Mouse (Mus musculus) neural tube, embryonic 11.5 days (tissue): ENCODE measurements around the gene Psd. TPM values are rescaled to one million over a fixed set of nuclear protein-coding genes. Genes with fewer than 3 reads are reported as not detected.

Experiments
- ATAC-seq: fragments of 200-750 bp; cut with Nextera tagmentation; 2 replicates; pipeline ENCODE4 v1.8.0; 2017; ENCODE audit warnings: moderate number of reproducible peaks, mild to moderate bottlenecking, moderate TSS enrichment, moderate library complexity; ENCODE audit not compliant: insufficient read depth, low FRiP score, low TSS enrichment
- DNase-seq: peaks from one replicate; pipeline ENCODE4 v3.0.0-alpha.2; 2015; ENCODE audit warnings: low spot score
- H3K27ac ChIP-seq: fragments of 300-500 bp; sonication (generic); 2 replicates; pipeline ENCODE4 v1.5.1; 2014; ENCODE audit warnings: low read depth, mild to moderate bottlenecking, low read length
- H3K27me3 ChIP-seq: fragments of 300-500 bp; sonication (generic); 2 replicates; pipeline ENCODE4 v1.6.1; 2014; ENCODE audit warnings: mild to moderate bottlenecking, low read length, mixed read lengths; ENCODE audit not compliant: control insufficient read depth, insufficient read depth
- H3K36me3 ChIP-seq: fragments of 300-500 bp; sonication (generic); 2 replicates; pipeline ENCODE4 v1.6.1; 2014; ENCODE audit warnings: mild to moderate bottlenecking, low read length, moderate library complexity, mixed read lengths; ENCODE audit not compliant: control insufficient read depth, insufficient read depth
- H3K4me1 ChIP-seq: fragments of 300-500 bp; sonication (generic); 2 replicates; pipeline ENCODE4 v1.6.1; 2014; ENCODE audit warnings: low read length, mixed read lengths; ENCODE audit not compliant: control insufficient read depth, insufficient read depth
- H3K4me2 ChIP-seq: fragments of 300-500 bp; sonication (generic); 2 replicates; pipeline ENCODE4 v1.6.1; 2014; ENCODE audit warnings: low read depth, mild to moderate bottlenecking, moderate library complexity
- H3K4me3 ChIP-seq: fragments of 300-500 bp; sonication (generic); 2 replicates; pipeline ENCODE4 v1.5.1; 2014; ENCODE audit warnings: low read depth, low read length
- H3K9ac ChIP-seq: fragments of 300-500 bp; sonication (generic); 2 replicates; pipeline ENCODE4 v1.6.1; 2014; ENCODE audit warnings: mild to moderate bottlenecking, low read length
- H3K9me3 ChIP-seq: fragments of 300-500 bp; sonication (generic); 2 replicates; pipeline ENCODE4 v1.6.1; 2016; ENCODE audit warnings: low read length; ENCODE audit not compliant: control insufficient read depth
- WGBS: fragments of 180-500 bp; shearing (Covaris S2); extraction: QIAGEN DNeasy Blood & Tissue Kit; methylation state at CpG from one replicate; pipeline ENCODE4 v1.1.7; 2014; 5-methylcytosine and 5-hydroxymethylcytosine counted together
- polyA plus RNA-seq: library from polyadenylated mRNA; unstranded; fragments of >200 nt; fragmentation: Nextera tagmentation; extraction: Ambion mirVana; gene quantifications from 2 replicates; pipeline ENCODE4 v1.2.1, GENCODE M21; 2014

The Psd gene
- polyA plus RNA-seq, 1 experiment from 2014 or later = 10.9 TPM

GRCm38 (mm10) chr19:46347146-46347545 lies 20.2 kb upstream of the Psd start:
- Histone ChIP-seq H3K9ac (no peak overlapping the region), H3K27ac (no peak overlapping the region), H3K4me3 (no peak overlapping the region), H3K9me3 (no peaks in the 10 kb centered on the region; the same call in 1 of the 2 replicates), H3K4me2 (no peak overlapping the region), H3K4me1 (peaks cover 4% of the 10 kb centered on the region), H3K36me3 (no peaks in the 10 kb centered on the region), H3K27me3 (peaks cover 11% of the 10 kb centered on the region)
- ATAC-seq (no peak), DNase-seq (no peak)
- WGBS = 93% methylated on average over 1 of the region's 1 CpGs

DNA sequence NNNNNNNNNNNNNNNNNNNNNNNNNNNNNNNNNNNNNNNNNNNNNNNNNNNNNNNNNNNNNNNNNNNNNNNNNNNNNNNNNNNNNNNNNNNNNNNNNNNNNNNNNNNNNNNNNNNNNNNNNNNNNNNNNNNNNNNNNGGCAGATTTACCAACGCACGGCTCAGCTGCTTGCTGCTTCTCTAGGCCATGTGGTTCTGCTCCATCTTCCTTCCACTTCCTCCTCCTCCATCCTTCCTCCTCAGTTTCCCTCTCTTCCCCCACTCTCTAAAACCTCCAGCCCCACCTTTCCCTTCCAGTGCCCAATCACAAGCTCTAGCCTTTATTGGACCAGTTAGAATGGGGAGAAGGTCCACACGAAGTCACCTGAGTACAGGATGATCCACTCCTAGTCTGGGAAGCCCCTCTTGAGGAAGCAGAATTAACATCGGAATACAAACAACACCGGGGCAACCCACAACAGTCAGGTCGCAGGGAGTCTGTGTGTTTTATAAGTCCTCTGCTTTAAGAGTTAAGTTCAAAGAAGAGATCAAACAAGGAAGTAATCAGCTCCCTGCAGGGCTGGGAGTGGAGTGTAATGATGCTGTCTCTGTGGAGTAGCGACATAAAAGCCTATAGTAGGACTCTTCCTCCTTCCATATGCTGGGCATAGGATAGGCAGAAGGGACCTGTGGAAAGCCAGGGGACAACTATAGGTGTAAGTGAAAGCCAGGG lies 17.9 kb upstream of the Psd start:
- no peak overlapping the region for H3K27ac ChIP-seq
- no peaks in the 10 kb centered on the region; the same call in 1 of the 2 replicates for H3K9me3 ChIP-seq
- WGBS = 18% methylated on average over 7 of the region's 7 CpGs
- H3K4me3 ChIP-seq = no peak overlapping the region
- no peak overlapping the region for H3K9ac ChIP-seq
- ATAC-seq (no peak), DNase-seq (no peak)
- H3K4me2 ChIP-seq = no peak overlapping the region
- peaks cover 7% of the 10 kb centered on the region for H3K27me3 ChIP-seq
- no peaks in the 10 kb centered on the region for H3K36me3 ChIP-seq
- peaks cover 4% of the 10 kb centered on the region for H3K4me1 ChIP-seq

- Histone ChIP-seq H3K4me1 (peaks cover 7% of the 10 kb centered on the region), H3K36me3 (no peaks in the 10 kb centered on the region), H3K27me3 (no peaks in the 10 kb centered on the region), H3K27ac (no peak overlapping the region), H3K9ac (0 out of 2 replicates have a peak overlapping the region, but pooled peaks have one; percentile 4), H3K9me3 (no peaks in the 10 kb centered on the region; the same call in 1 of the 2 replicates), H3K4me2 (no peak overlapping the region), H3K4me3 (no peak overlapping the region)
- 84% methylated on average over 7 of the region's 7 CpGs for WGBS
- no peak for DNase-seq
- ATAC-seq = no peak
These were observed 12.5 kb upstream of the Psd start for GRCm38 (mm10) chr19:46339287-46339971.

- no peaks in the 10 kb centered on the region for H3K36me3 ChIP-seq
- no peak for DNase-seq
- no peak for ATAC-seq
- H3K27ac ChIP-seq = no peak overlapping the region
- H3K4me3 ChIP-seq = no peak overlapping the region
- H3K4me1 ChIP-seq = peaks cover 7% of the 10 kb centered on the region
- no peak overlapping the region for H3K9ac ChIP-seq
- 55% methylated on average over 6 of the region's 6 CpGs for WGBS
- no peaks in the 10 kb centered on the region for H3K9me3 ChIP-seq
- no peaks in the 10 kb centered on the region for H3K27me3 ChIP-seq
- H3K4me2 ChIP-seq = no peak overlapping the region
These were observed 12.0 kb upstream of the Psd start for GRCm38 (mm10) chr19:46338942-46339286.

DNA sequence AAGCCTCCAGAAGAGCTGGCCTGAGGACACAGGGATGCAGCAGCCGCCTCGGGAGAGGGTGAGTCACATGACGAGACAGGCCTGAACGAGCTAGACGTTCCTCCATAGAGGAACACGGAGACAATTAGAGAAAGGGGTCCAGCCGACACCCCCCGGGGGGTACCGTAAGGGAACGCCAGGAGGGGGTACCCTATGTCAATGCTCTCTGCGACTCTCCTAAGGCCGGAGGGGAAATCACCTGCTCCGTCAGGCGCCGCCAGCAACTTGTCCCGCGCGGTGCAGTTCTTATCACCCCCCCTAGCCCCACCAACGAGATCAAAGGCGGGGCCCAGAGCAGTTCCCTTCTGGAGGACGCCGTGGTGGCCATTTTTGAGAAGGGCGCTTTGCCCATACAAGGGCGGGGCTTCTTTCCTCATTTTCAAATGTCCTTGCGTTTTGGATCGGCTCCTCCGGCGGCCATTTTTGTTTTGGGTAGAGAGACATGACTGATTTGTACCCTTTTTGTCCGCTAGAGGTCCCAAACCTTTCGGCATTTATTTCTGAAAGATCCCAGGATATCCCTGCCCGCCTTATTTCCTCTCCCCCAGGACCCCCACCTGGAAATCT lies 11.5 kb upstream of the Psd start, which contains the start of gene Cuedc2:
Gene Cuedc2 (minus strand): TSS at position 372 of the 606 bp plus-strand sequence.
- H3K4me1 ChIP-seq = peaks cover 7% of the 10 kb centered on the region
- H3K4me2 ChIP-seq = peak within 1 kb of the TSS; percentile 79
- H3K4me3 ChIP-seq = peak within 1 kb of the TSS; percentile 72
- no peaks in the 10 kb centered on the region for H3K27me3 ChIP-seq
- under 1% methylated on average over 31 of the region's 31 CpGs for WGBS
- peak; percentile 88 for ATAC-seq
- H3K36me3 ChIP-seq = no peaks in the 10 kb centered on the region
- peak; percentile 97 for DNase-seq
- no peaks in the 10 kb centered on the region for H3K9me3 ChIP-seq
- peak within 1 kb of the TSS; percentile 39; the same call in 1 of the 2 replicates for H3K27ac ChIP-seq
- peak within 1 kb of the TSS; percentile 81 for H3K9ac ChIP-seq

GRCm38 (mm10) chr19:46337719-46338330 lies 10.9 kb upstream of the Psd start:
- no peaks in the 10 kb centered on the region for H3K36me3 ChIP-seq
- peak overlapping the region; percentile 39; the same call in 1 of the 2 replicates for H3K27ac ChIP-seq
- no peaks in the 10 kb centered on the region for H3K9me3 ChIP-seq
- no peaks in the 10 kb centered on the region for H3K27me3 ChIP-seq
- WGBS = 33% methylated on average over 15 of the region's 15 CpGs
- peaks cover 7% of the 10 kb centered on the region for H3K4me1 ChIP-seq
- ATAC-seq = peak; percentile 46
- H3K4me3 ChIP-seq = peak overlapping the region; percentile 72
- H3K9ac ChIP-seq = peak overlapping the region; percentile 81
- peak overlapping the region; percentile 79 for H3K4me2 ChIP-seq
- DNase-seq = no peak

GRCm38 (mm10) chr19:46333906-46334305 lies 7.0 kb upstream of the Psd start:
- no peak overlapping the region for H3K4me2 ChIP-seq
- peaks cover 2% of the 10 kb centered on the region; the same call in 1 of the 2 replicates for H3K36me3 ChIP-seq
- H3K9ac ChIP-seq = no peak overlapping the region
- H3K27me3 ChIP-seq = 0 out of 2 replicates have a peak, but pooled peaks cover 4% of the 10 kb centered on the region
- WGBS = 93% methylated on average over 3 of the region's 3 CpGs
- H3K27ac ChIP-seq = no peak overlapping the region
- no peak for ATAC-seq
- no peaks in the 10 kb centered on the region for H3K9me3 ChIP-seq
- peaks cover 19% of the 10 kb centered on the region for H3K4me1 ChIP-seq
- DNase-seq = no peak
- H3K4me3 ChIP-seq = no peak overlapping the region

DNA sequence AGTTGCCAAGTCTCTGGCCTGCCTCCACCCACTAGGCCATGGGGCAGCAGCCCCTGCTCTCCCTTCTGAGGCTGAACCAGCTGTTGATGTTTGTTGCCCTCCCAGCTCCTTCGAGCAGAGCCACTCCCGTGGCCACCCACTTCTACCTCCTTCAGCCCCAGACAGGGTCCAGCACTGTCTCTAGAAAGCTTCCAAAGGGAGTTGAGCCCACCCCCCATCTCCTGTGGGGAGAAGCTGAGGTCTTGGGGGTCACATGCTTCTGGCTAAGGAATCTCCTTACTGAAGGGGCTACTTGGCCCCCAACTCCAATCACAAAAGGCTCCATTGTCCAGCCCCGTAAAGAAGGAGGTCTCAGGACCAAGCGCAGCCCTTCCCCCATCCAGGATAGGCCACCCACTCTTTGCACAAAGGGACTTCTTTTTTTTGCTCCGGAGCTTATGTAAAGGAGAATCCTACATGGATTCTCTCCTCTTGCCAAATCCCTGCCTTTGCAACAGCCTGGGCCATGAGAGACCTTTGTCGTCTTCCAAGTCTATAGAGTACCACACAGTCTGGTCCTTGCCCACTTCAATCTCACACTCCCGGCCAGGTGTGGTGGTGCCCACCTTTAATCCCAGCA lies 5.9 kb upstream of the Psd start:
- no peak for ATAC-seq
- 0 out of 2 replicates have a peak overlapping the region, but pooled peaks have one; percentile 4 for H3K4me2 ChIP-seq
- 53% methylated on average over 7 of the region's 7 CpGs for WGBS
- peaks cover 2% of the 10 kb centered on the region; the same call in 1 of the 2 replicates for H3K36me3 ChIP-seq
- no peaks in the 10 kb centered on the region for H3K9me3 ChIP-seq
- H3K4me1 ChIP-seq = peaks cover 18% of the 10 kb centered on the region
- no peak overlapping the region for H3K9ac ChIP-seq
- no peak for DNase-seq
- H3K4me3 ChIP-seq = no peak overlapping the region
- 0 out of 2 replicates have a peak, but pooled peaks cover 4% of the 10 kb centered on the region for H3K27me3 ChIP-seq
- no peak overlapping the region for H3K27ac ChIP-seq
